Mouse (Mus musculus) hindlimb bud, embryonic 11.5 days (tissue): Measurements from ENCODE around the gene Zfp580.
"Not testable (repeated sequence)": the region's sequence is repeated elsewhere in the genome, so short reads cannot be mapped to it uniquely, and the experiment has no call there.

Experiments used
- DNase-seq: peaks from one replicate; pipeline ENCODE4 v3.0.0-alpha.2; 2012; ENCODE audit warnings: low read depth, low spot score; ENCODE audit errors: extremely low spot score

The Zfp580 gene

GRCm38 (mm10) chr7:5062360-5063001 lies 11.1 kb downstream of the Zfp580 start:
- DNase-seq: peak; percentile 82

GRCm38 (mm10) chr7:5064886-5065285 lies 13.5 kb downstream of the Zfp580 start:
- DNase-seq: no peak

- no peak for DNase-seq
Measured at GRCm38 (mm10) chr7:5073586-5073985, 22.2 kb downstream of the Zfp580 start.

- DNase-seq: no peak
Measured at GRCm38 (mm10) chr7:5074984-5075383, 23.6 kb downstream of the Zfp580 start.

GRCm38 (mm10) chr7:5076931-5077330 lies 25.6 kb downstream of the Zfp580 start:
- no peak for DNase-seq

GRCm38 (mm10) chr7:5079365-5080009 lies 28.1 kb downstream of the Zfp580 start:
- not testable (repeated sequence) for DNase-seq

- peak; percentile 76 for DNase-seq
Measured at GRCm38 (mm10) chr7:5080010-5080751, 28.8 kb downstream of the Zfp580 start, which contains the start of gene Epn1. Gene Epn1, plus strand, starts transcription at chr7:5080235.

GRCm38 (mm10) chr7:5080815-5081214 lies 29.5 kb downstream of the Zfp580 start:
- DNase-seq: no peak

- DNase-seq: no peak
Measured at GRCm38 (mm10) chr7:5081241-5081640, 29.9 kb downstream of the Zfp580 start.

- DNase-seq: no peak
Measured at GRCm38 (mm10) chr7:5081939-5082338, 30.6 kb downstream of the Zfp580 start.

GRCm38 (mm10) chr7:5083325-5084105 lies 32.2 kb downstream of the Zfp580 start:
- no peak for DNase-seq

GRCm38 (mm10) chr7:5085512-5085911 lies 34.2 kb downstream of the Zfp580 start:
- DNase-seq: no peak

- DNase-seq: no peak
Measured at GRCm38 (mm10) chr7:5086921-5087440, 35.6 kb downstream of the Zfp580 start.

- no peak for DNase-seq
Measured at GRCm38 (mm10) chr7:5087886-5088285, 36.5 kb downstream of the Zfp580 start.

- no peak for DNase-seq
Measured at GRCm38 (mm10) chr7:5089853-5090252, 38.5 kb downstream of the Zfp580 start.

- no peak for DNase-seq
Measured at GRCm38 (mm10) chr7:5091008-5091728, 39.8 kb downstream of the Zfp580 start.

- DNase-seq: no peak
Measured at GRCm38 (mm10) chr7:5092381-5092780, 41.0 kb downstream of the Zfp580 start.

- no peak for DNase-seq
Measured at GRCm38 (mm10) chr7:5092831-5093510, 41.6 kb downstream of the Zfp580 start.

GRCm38 (mm10) chr7:5098769-5099168 lies 47.4 kb downstream of the Zfp580 start:
- DNase-seq: no peak

- DNase-seq: no peak
Measured at GRCm38 (mm10) chr7:5099796-5100195, 48.5 kb downstream of the Zfp580 start.
